Mouse (Mus musculus) E14TG2a.4 (cell line): ENCODE measurements around the gene Rab3a.

Source experiments
- H3K27me3 ChIP-seq: 2 replicates; pipeline ENCODE4 v1.6.1; 2014; ENCODE audit warnings: low read length, control low read depth; ENCODE audit not compliant: insufficient read depth
- H3K36me3 ChIP-seq: 2 replicates; pipeline ENCODE4 v1.6.1; 2014; ENCODE audit warnings: low read length, control low read depth; ENCODE audit not compliant: insufficient read depth
- H3K4me1 ChIP-seq: replicated peaks from 2 replicates; pipeline ENCODE4 v1.6.1; 2014; ENCODE audit warnings: low read depth, low read length, control low read depth
- H3K4me3 ChIP-seq: replicated peaks from 2 replicates; pipeline ENCODE4 v1.5.1; 2014; ENCODE audit warnings: mild to moderate bottlenecking, low read length
- H3K9me3 ChIP-seq: 2 replicates; pipeline ENCODE4 v1.6.1; 2014; ENCODE audit warnings: low read length, control low read depth
- CTCF ChIP-seq: conservative IDR thresholded peaks from 2 replicates; pipeline ENCODE4 v1.5.1; 2014; ENCODE audit warnings: low read length
- NANOG ChIP-seq: IDR thresholded peaks from 2 replicates; pipeline ENCODE4 v1.6.1; 2014; ENCODE audit warnings: borderline replicate concordance, low read length, mixed read lengths
- POU5F1 ChIP-seq: IDR thresholded peaks from 2 replicates; pipeline ENCODE4 v1.6.1; 2014; ENCODE audit warnings: low read length, borderline replicate concordance

Rab3a gene

DNA sequence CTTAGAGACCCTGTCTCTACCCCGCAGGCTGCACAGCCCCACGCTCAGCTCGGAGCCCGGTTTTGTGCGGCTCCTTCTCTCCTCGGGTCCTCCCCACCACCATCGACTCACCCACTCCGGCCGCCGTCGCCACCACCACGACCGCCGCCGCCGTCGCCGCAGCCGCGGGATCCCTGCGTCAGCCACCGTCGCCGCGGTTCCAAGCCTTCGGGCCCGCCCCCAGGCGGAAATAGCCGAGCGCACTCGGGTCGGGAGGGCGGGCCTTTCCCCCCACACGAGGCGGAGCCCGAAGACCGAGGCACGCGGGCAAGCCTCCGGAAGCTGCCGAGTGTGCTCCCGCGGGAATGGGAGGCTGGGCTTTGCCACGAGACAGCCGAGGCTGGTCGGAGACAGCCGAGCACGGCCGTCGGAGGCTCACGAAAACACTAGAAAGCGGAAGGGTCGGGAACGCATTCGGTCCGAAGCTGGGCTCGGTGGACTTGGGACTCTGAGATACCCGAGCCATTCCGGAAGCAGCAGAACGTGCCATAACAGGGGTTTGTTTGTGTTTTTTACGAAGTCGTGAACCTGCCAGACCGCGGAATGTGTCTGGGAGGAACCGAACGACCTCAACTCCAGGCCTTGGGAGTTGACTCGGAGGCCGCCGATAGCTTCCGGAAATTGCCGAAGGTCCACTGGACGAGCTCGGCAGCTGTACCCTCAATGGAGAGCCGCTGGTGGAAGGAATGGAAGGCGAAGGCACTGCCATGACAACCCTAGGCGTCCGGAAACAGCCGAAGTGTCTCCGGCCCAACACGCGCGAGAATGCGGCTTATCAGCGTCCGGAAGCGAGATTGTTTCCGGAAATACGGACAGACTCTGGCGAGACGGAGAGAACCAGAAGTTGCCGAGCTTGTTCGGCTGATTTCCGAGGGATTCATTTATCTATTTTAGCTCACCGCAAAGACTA, 22.3 kb downstream of the Rab3a start, which contains the start of gene Pik3r2:
Pik3r2 (minus strand) TSS at position 218 of the 949 bp plus-strand sequence.
- Histone ChIP-seq H3K4me1 (peaks cover 84% of the 10 kb centered on the region), H3K4me3 (peak within 1 kb of the TSS; percentile 93)
- no peak for TF ChIP-seq CTCF
- no peak for TF ChIP-seq POU5F1
- no peak for TF ChIP-seq NANOG

DNA sequence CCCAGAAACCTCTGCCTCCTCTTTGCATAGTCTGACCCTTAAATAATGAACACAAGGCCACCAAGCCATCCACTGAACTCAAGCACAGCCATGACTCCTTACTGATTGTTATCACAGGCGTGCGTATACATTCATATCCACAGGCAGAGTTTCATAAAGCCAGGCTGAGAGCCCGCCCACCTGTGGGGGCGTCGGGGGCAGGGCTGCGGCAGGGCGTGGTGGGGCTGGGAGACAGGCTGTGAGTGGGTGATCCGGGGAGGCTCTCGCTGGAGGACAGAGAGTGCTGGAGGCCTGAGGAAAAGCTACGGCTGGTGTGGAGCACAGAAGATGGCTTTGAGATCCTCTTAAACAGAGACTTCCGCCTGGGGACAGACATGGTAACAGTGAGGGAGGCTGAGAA, 25.6 kb downstream of the Rab3a start:
- Histone ChIP-seq H3K36me3 (peaks cover 70% of the 10 kb centered on the region), H3K4me1 (peaks cover 68% of the 10 kb centered on the region), H3K27me3 (peaks cover 3% of the 10 kb centered on the region; the same call in 1 of the 2 replicates), H3K9me3 (no peaks in the 10 kb centered on the region), H3K4me3 (peak overlapping the region; percentile 73)
- TF ChIP-seq POU5F1, result no peak
- no peak for TF ChIP-seq NANOG
- TF ChIP-seq CTCF, result no peak

More for the DNA sequence above, 22.3 kb downstream of the Rab3a start, which contains the start of gene Pik3r2:
- no peaks in the 10 kb centered on the region for H3K9me3 ChIP-seq
- H3K27me3 ChIP-seq, result peaks cover 3% of the 10 kb centered on the region; the same call in 1 of the 2 replicates
- H3K36me3 ChIP-seq, result peaks cover 74% of the 10 kb centered on the region

DNA sequence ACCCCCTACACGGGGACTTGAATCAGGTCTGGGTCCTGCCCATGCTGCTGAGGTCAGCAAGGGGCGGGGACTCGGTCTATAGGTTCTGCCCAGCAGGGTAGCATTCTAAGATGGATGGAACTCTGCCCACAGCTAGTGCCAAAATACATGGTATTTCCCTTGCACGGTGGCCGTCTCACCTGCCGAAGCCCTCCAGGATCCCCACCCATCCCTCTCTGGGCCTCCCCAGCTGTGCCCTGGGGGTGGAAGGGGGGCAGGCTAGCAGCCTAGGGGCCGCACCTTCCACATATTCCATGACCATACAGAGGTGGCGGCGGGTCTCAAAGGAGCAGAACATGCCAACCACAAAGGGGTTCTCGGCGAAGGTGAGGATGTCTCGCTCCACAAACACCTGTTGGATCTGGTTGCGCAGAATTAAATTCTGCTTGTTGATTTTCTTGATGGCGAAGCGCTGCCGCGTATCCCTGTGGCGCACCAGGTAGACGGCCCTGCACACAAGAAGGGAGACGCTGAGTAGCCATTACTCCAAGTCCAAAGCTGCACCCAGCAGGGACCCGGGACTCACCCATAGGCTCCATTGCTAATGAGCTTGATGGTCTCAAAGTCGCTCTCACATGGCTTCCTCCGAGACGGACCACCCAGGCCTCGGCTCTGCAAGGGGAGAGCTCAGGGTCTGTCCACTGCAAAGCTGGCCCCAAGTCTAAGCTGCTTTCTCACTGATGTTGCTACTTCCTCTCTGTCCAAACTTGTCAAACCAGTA, 32.0 kb downstream of the Rab3a start:
- Histone ChIP-seq H3K36me3 (peaks cover 68% of the 10 kb centered on the region), H3K9me3 (no peaks in the 10 kb centered on the region), H3K27me3 (no peaks in the 10 kb centered on the region; the same call in 1 of the 2 replicates), H3K4me3 (peak overlapping the region; percentile 52), H3K4me1 (peaks cover 71% of the 10 kb centered on the region)
- no peak for TF ChIP-seq POU5F1
- TF ChIP-seq CTCF, result no peak
- TF ChIP-seq NANOG, result no peak

DNA sequence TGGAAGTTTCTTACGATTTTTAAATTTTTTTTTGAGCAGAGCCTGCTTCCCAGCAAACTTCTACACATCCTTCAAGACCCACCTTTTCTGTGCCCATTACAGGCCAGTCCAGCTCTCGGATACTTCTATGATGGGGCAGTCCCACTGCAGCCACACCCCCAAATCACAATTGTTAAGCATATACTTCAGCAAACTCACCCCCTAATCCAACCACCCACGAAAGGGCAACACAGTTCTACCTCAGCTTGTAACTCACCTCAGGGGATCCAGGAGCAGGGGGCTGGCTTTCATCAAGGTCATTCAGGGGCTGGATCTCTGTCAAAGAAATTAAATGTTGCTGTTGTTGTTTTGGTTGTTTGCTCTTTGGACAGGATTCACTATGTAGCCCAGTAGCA, 32.6 kb downstream of the Rab3a start:
- Histone ChIP-seq H3K36me3 (peaks cover 62% of the 10 kb centered on the region), H3K9me3 (no peaks in the 10 kb centered on the region), H3K4me1 (peaks cover 74% of the 10 kb centered on the region), H3K27me3 (no peaks in the 10 kb centered on the region; the same call in 1 of the 2 replicates), H3K4me3 (peak overlapping the region; percentile 66)
- TF ChIP-seq CTCF, result no peak
- TF ChIP-seq NANOG, result no peak
- no peak for TF ChIP-seq POU5F1

DNA sequence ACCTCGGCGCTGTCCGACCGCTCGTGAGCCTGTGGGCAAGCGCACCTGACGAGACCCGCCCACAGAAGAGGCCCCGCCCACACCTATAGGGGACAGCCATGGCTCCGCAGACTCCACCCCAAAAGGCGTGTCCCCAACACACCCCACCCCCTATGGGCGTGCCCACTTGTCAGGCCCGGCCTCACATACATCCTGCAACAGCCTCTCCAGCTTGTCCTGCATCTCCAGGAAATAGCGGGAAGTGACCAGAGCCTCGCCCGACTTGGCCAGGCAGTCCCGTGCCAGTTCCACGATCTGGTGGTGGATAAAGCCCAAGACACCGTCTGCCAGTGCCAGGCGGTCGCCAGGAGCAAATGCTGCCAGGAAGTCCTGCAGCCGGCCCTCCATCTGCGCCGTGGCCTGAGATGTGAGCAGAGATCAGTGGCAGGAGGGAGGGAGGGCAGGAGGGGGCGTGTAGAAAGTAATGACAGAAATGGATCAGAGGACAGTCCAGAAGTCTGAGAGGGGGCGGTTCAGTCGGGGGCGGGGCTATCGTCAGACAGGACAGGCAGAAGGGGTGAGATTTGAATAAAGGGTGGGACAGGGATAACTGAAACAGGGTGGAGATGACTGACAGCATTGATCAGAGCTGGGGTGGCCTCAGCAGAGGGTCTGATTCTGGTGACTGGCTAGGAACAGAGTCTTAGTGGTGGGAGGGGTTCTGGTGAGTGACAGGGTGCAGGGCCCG, 33.6 kb downstream of the Rab3a start:
- peaks cover 58% of the 10 kb centered on the region for H3K36me3 ChIP-seq
- H3K27me3 ChIP-seq, result no peaks in the 10 kb centered on the region; the same call in 1 of the 2 replicates
- no peaks in the 10 kb centered on the region for H3K9me3 ChIP-seq
- peak overlapping the region; percentile 66 for H3K4me3 ChIP-seq
- peaks cover 77% of the 10 kb centered on the region for H3K4me1 ChIP-seq
- TF ChIP-seq NANOG (no peak), CTCF (no peak), POU5F1 (no peak)

DNA sequence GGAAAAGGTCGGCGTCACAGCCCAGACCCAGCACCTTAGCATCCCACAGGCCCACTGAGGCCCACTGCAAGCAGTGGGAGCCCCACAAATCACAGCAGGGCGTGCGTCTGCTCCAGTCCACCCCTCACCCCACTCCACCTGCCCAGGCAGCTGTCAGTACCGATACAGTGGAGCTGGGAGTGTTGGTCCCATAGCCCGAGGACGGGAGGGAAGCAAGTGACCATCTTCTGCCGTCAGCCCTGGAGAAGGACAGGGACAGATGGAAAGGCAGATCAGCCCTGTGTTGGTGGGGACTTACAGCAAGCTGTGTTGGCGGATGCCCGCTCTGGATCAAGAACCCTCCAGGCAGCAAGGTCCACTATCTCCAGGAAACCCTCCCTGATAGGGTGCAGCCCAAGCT, 34.6 kb downstream of the Rab3a start:
- Histone ChIP-seq H3K9me3 (no peaks in the 10 kb centered on the region), H3K27me3 (peaks cover 5% of the 10 kb centered on the region), H3K4me1 (peaks cover 79% of the 10 kb centered on the region), H3K36me3 (peaks cover 48% of the 10 kb centered on the region), H3K4me3 (peak overlapping the region; percentile 66; the same call in 1 of the 2 replicates)
- TF ChIP-seq POU5F1, result no peak
- no peak for TF ChIP-seq NANOG
- no peak for TF ChIP-seq CTCF

DNA sequence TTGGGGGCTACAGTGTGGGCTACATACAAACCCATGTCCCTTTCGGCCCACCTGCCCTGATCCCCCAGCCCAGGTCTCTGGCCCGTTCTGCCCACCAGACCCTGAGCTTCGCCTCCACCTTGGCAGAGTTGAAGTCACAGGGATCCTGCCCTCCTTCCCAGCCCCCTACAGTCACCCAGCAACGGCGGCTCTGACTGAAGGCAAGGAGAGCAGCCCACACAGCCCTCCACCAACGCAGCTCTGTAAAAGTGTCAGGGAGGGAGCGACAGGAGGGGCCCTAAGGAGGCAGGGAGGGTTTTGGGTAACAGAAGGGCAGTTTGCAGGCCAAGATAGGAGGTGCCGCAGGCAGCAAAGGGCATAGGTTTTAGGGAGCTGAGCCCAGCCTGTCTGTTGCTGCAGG, 36.4 kb downstream of the Rab3a start:
- TF ChIP-seq CTCF, result no peak
- TF ChIP-seq NANOG, result no peak
- TF ChIP-seq POU5F1, result no peak
- Histone ChIP-seq H3K9me3 (no peaks in the 10 kb centered on the region), H3K36me3 (peaks cover 30% of the 10 kb centered on the region), H3K4me1 (peaks cover 62% of the 10 kb centered on the region), H3K27me3 (peaks cover 20% of the 10 kb centered on the region), H3K4me3 (peak overlapping the region; percentile 89; the same call in 1 of the 2 replicates)
